Mouse (Mus musculus) left cerebral cortex, postnatal 10 days (tissue): ENCODE data around the gene Olfr1076. TPM values are rescaled to one million over a fixed set of nuclear protein-coding genes. Genes with fewer than 3 reads are reported as not detected.
"Not testable (repeated sequence)": the region's sequence is repeated elsewhere in the genome, so short reads cannot be mapped to it uniquely, and the experiment has no call there.

Experiments used
- DNase-seq, 2 experiments: peaks; one replicate each; pipeline ENCODE4 v3.0.0; 2021 to 2022; ENCODE audit warnings: low spot score in 2 of 2, mixed read lengths in 1 of 2; ENCODE audit errors: extremely low spot score in 1 of 2
- intact Hi-C: fragments of 180-260 bp; cut with DNase I; formaldehyde crosslinking; loops from one replicate; pipeline ENCODE4 v1.15.1; 2025
- total RNA-seq, 2 experiments: library from RNA; stranded (reverse); gene quantifications; 2 replicates each; pipeline ENCODE4 v1.2.3; 2021

Gene Olfr1076
- total RNA-seq = not detected

DNA sequence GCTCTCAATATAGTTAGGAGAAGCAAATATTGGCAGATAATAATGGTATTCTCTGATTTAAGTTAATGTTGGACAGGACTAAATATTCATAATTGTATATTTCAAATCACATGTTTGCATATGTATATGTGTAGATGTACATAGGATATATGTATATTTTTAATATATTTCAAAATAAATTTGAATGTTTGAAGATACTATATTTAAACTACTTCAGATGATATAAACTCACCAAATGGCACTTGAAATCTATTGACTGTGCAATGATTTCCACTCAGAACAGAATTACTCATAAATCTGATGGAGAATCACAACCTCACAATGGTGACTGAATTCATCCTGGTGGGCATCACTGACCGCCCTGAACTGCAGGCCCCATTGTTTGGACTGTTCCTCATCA, at the start of gene Olfr1076:
Olfr1076 (plus strand) TSS at position 301 of the 400 bp plus-strand sequence.
- intact Hi-C loops = no loop called here
- no peak for DNase-seq

DNA sequence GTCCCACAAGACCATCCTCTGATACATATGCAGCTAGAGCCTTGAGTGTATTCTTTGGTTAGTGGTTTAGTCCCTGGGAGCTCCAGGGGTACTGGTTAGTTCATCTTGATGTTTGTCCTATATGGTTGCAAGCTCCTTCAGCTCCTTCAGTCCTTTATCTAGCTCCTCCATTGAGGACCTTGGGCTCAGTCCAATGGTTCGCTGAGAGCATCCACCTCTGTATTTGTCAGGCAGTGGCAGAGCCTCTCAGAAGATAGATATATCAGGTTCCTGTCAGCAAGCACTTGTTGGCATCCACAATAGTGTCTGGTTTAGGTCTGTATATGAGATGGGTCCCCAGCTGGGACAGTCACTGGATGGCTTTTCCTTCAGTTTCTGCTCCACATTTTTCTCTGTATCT, 47.8 kb upstream of the Olfr1076 start:
- intact Hi-C loops = loop anchor here (5.0 kb wide), 1 partner anchor 733 kb away; no protein-coding TSS in a partner anchor
- no peak for DNase-seq

DNA sequence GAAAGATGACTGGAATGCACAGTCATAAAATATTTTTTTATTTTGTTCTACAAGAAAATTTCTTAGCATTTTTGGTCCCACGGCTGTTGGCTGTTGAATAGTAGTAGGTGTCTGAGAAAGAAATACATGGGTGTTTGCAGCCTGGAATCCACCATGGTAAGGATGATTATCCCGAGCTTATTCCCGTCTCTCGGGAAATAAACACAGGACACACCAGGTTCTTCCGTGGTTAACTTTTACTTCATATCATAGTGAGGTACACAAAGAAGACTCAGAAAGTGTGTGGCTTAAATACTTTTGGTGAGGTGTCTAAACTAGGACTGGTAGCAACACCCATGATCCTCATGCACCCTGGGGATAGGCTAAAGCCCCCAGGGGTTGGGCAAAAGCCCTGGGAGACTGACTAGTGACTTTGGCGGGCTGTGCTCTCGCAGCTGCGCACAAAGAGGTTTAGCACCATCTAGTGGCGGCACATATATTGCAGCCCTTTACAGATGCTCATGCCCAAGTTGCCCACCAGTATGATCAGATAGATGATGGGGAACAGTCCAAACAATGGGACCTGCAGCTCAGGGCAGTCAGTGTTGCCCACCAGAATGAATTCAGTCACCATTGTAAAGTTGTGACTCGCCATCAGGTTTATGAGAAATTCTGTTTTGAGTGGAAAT, 43.7 kb upstream of the Olfr1076 start:
- intact Hi-C loops = loop anchor here (5.0 kb wide), 1 partner anchor 737 kb away; no protein-coding TSS in a partner anchor
- DNase-seq = peak; percentile 3 to 34

DNA sequence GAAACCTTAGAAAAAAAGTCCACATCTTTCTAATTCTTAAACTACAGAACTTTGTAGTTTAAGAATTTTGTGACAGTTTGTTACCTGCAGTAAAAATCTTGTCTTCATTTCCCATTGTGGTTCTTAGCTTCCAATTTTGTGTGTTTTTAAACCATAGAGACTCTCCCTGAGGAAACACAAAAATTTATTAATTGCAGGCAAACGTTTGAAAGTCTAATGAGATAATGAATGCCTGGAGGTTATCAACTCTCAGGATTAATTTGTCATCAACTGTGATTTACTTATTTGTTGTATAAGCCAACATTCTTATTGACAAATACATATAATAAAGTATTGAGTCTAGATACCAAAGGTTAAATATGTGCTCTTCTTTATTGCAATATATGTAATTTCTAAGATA, 21.0 kb upstream of the Olfr1076 start, which contains the start of gene Olfr228:
Olfr228 (minus strand) TSS at position 101 of the 400 bp plus-strand sequence.
- no peak for DNase-seq
- intact Hi-C loops = no loop called here

DNA sequence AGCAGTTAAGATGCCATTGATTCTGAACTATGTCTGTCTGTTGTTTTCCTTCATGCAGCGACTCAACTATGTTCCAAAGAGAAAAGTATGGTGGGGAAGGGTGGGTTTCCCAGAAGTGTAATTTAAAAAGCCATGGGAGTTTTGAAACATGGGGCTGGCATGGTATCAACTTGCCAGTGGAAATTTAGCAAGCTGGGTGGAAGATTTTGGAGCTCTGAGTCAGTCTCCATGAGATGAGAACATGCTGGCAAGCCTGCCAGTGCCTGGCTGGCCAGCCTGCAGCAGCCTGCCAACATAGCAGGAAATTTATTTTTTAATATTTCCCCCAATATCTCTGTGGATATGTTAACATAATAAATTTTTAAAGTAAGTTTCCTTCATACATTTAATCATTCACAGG, 22.7 kb downstream of the Olfr1076 start:
- DNase-seq = peak in 1 of 2 experiments; percentile 0
- intact Hi-C loops = no loop called here

DNA sequence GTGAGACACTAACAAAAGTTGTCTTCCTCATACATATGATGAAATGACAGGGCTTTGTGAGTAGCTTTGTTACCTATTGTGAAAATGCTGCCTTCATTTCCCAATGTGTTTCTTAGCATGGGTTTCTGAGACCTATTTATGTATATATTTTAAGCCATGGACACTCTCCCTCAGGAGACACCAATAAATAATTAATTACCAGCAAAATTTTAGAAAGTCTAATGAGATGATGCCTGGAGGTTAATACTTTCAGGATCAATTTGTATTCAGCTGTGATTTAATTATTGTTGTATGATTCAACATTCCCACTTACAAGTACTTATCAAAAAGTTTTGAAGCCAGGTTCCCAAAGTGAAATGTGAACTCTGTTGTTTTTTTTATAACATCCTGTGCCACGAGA, 34.1 kb downstream of the Olfr1076 start, which contains the start of gene Olfr1079:
Olfr1079 (minus strand) TSS at position 101 of the 400 bp plus-strand sequence.
- intact Hi-C loops = no loop called here

DNA sequence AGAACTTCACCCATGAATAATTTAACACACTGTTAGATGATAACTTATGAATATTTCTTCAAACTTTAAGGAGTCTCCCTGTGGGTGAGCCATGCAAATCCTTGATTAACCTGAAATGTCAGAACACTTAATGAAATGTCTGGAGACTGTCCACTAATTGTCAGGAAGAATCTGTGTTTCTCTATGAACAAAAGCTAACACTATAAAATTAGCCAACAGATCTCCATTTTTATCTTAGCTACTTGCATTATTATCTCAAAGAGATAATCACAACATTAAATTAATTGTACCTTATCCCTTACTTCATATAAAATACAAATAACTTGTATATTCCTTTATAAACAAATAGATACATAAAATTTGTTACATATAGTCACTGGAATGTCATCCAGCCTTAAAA, 49.9 kb downstream of the Olfr1076 start, which contains the start of gene Olfr1080:
Olfr1080 (minus strand) TSS at position 101 of the 400 bp plus-strand sequence.
- intact Hi-C loops, DNase-seq: not testable (repeated sequence)

More for the DNA sequence above, 34.1 kb downstream of the Olfr1076 start, which contains the start of gene Olfr1079:
- no peak for DNase-seq

Other genes with a start within 250 kb of the Olfr1076 start
- gene Olfr1051, start 229.4 kb upstream of the Olfr1076 start, total RNA-seq = not detected
- not detected for gene Olfr1052, start 216.0 kb upstream of the Olfr1076 start, total RNA-seq
- not detected for gene Olfr1053, start 193.2 kb upstream of the Olfr1076 start, total RNA-seq
- gene Olfr1054, start 173.0 kb upstream of the Olfr1076 start, total RNA-seq = not detected
- not detected for gene Olfr1055, start 158.2 kb upstream of the Olfr1076 start, total RNA-seq
- gene Olfr1056, start 146.0 kb upstream of the Olfr1076 start, total RNA-seq = not detected
- not detected for gene Olfr1057, start 130.1 kb upstream of the Olfr1076 start, total RNA-seq
- not detected for gene Olfr1058, start 119.9 kb upstream of the Olfr1076 start, total RNA-seq
- gene Olfr1061, start 94.4 kb upstream of the Olfr1076 start, total RNA-seq = not detected
- not detected for gene Olfr1062, start 81.7 kb upstream of the Olfr1076 start, total RNA-seq
- not detected for gene Olfr1065, start 57.9 kb upstream of the Olfr1076 start, total RNA-seq
- gene Olfr1066, start 52.2 kb upstream of the Olfr1076 start, total RNA-seq = not detected
- not detected for gene Olfr228, start 21.1 kb upstream of the Olfr1076 start, total RNA-seq
- not detected for gene Olfr1079, start 34.0 kb downstream of the Olfr1076 start, total RNA-seq
- gene Olfr1080, start 49.8 kb downstream of the Olfr1076 start, total RNA-seq = not detected
- not detected for gene Olfr1082, start 90.5 kb downstream of the Olfr1076 start, total RNA-seq
- not detected for gene Olfr1084, start 131.3 kb downstream of the Olfr1076 start, total RNA-seq
- gene Olfr1085, start 153.6 kb downstream of the Olfr1076 start, total RNA-seq = not detected
- gene Olfr1086, start 171.6 kb downstream of the Olfr1076 start, total RNA-seq = not detected
- not detected for gene Olfr1087, start 189.9 kb downstream of the Olfr1076 start, total RNA-seq
- gene Olfr1089, start 225.2 kb downstream of the Olfr1076 start, total RNA-seq = not detected